Mouse (Mus musculus): ENCODE results near the gene H2-T22. TPM values are rescaled to one million over a fixed set of nuclear protein-coding genes. Genes with fewer than 3 reads are reported as not detected.

Gene H2-T22
- polyA plus RNA-seq, 1 experiment = 45.8 TPM

- TF ChIP-seq CTCF (IDR thresholded peaks at IDR 0.05; ENCODE audit: control insufficient read depth, insufficient read depth, low read length) (no peak), POLR2A (IDR thresholded peaks at IDR 0.05; ENCODE audit: borderline replicate concordance, control insufficient read depth, low read depth, low read length) (peak; percentile 86)
- 2% methylated on average over 31 of the region's 31 CpGs for WGBS
- H3K27ac ChIP-seq (ENCODE audit: control insufficient read depth, insufficient read depth, low read depth, low read length, poor library complexity) = peak overlapping the region; percentile 45
- H3K4me3 ChIP-seq (replicated peaks; ENCODE audit: control insufficient read depth, low read depth, low read length) = peak overlapping the region; percentile 82
- peaks cover 3% of the 10 kb centered on the region; the same call in 1 of the 2 replicates for H3K4me1 ChIP-seq (ENCODE audit: control insufficient read depth, insufficient read depth, low read length)
These were observed 48.2 kb downstream of the H2-T22 start for GRCm38 (mm10) chr17:35994175-35994878.

- H3K27ac ChIP-seq (ENCODE audit: control insufficient read depth, insufficient read depth, low read depth, low read length, poor library complexity) = no peak overlapping the region
- under 1% methylated on average over 17 of the region's 17 CpGs for WGBS
These were observed 48.9 kb downstream of the H2-T22 start for GRCm38 (mm10) chr17:35993675-35994074.

DNA sequence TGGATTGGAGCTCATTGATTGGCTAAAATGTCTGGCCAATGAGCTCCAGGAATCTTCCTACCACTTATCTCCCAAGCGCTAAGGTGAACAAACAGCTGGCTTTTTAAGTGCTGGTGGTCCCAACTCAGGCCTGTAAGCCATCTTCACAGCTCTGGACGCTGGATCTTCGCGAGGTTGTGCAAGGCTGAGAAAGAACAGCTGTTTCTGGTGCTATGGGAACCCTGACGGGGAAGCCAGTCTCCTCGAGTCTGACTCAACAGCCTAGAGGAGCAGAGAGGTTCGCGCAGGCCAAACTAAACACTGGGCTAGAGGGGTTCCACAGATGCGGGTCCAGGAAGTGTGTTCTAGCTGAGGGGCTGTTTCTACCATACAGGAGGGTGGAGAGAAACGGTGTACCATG, 50.8 kb downstream of the H2-T22 start:
- H3K4me3 ChIP-seq (replicated peaks; ENCODE audit: control insufficient read depth, low read depth, low read length) = no peak overlapping the region
- no peak overlapping the region for H3K27ac ChIP-seq (ENCODE audit: control insufficient read depth, insufficient read depth, low read depth, low read length, poor library complexity)
- no peak for TF ChIP-seq POLR2A (IDR thresholded peaks at IDR 0.05; ENCODE audit: borderline replicate concordance, control insufficient read depth, low read depth, low read length)
- TF ChIP-seq CTCF (IDR thresholded peaks at IDR 0.05; ENCODE audit: control insufficient read depth, insufficient read depth, low read length) = no peak
- no peaks in the 10 kb centered on the region for H3K4me1 ChIP-seq (ENCODE audit: control insufficient read depth, insufficient read depth, low read length)
- WGBS = 40% methylated on average over 10 of the region's 10 CpGs

More at GRCm38 (mm10) chr17:35993675-35994074, 48.9 kb downstream of the H2-T22 start:
- TF ChIP-seq CTCF (IDR thresholded peaks at IDR 0.05; ENCODE audit: control insufficient read depth, insufficient read depth, low read length) (peak; percentile 99), POLR2A (IDR thresholded peaks at IDR 0.05; ENCODE audit: borderline replicate concordance, control insufficient read depth, low read depth, low read length) (no peak)
- H3K4me3 ChIP-seq (replicated peaks; ENCODE audit: control insufficient read depth, low read depth, low read length) = peak overlapping the region; percentile 54
- H3K4me1 ChIP-seq (ENCODE audit: control insufficient read depth, insufficient read depth, low read length) = peaks cover 3% of the 10 kb centered on the region; the same call in 1 of the 2 replicates

Other genes with a start within 250 kb of the H2-T22 start
- 8.7 and 17.1 TPM in 2 replicates for gene Ier3, start 221.1 kb downstream of the H2-T22 start, polyA plus RNA-seq (2011; ENCODE audit: insufficient read depth, insufficient read length, low replicate concordance, missing spikeins)
- 41.7 and 90.0 TPM in 2 replicates for gene Flot1, start 219.5 kb downstream of the H2-T22 start, polyA plus RNA-seq (2011; ENCODE audit: insufficient read depth, insufficient read length, low replicate concordance, missing spikeins)
- gene Tubb5, start 204.4 kb downstream of the H2-T22 start, polyA plus RNA-seq (2011; ENCODE audit: insufficient read depth, insufficient read length, low replicate concordance, missing spikeins) = 380 and 447 TPM in 2 replicates
- gene Mdc1, start 201.2 kb downstream of the H2-T22 start, polyA plus RNA-seq (2011; ENCODE audit: insufficient read depth, insufficient read length, low replicate concordance, missing spikeins) = 17.2 and 24.2 TPM in 2 replicates
- gene Nrm, start 181.4 kb downstream of the H2-T22 start, polyA plus RNA-seq (2011; ENCODE audit: insufficient read depth, insufficient read length, low replicate concordance, missing spikeins) = 16.0 and 22.4 TPM in 2 replicates
- gene Ppp1r18, start 177.2 kb downstream of the H2-T22 start, polyA plus RNA-seq (2011; ENCODE audit: insufficient read depth, insufficient read length, low replicate concordance, missing spikeins) = 35.8 and 78.4 TPM in 2 replicates
- gene Dhx16, start 162.9 kb downstream of the H2-T22 start, polyA plus RNA-seq (2011; ENCODE audit: insufficient read depth, insufficient read length, low replicate concordance, missing spikeins) = 119 and 234 TPM in 2 replicates
- 28.5 and 52.0 TPM in 2 replicates for gene 2310061I04Rik, start 145.3 kb downstream of the H2-T22 start, polyA plus RNA-seq (2011; ENCODE audit: insufficient read depth, insufficient read length, low replicate concordance, missing spikeins)
- gene Atat1, start 132.7 kb downstream of the H2-T22 start, polyA plus RNA-seq (2011; ENCODE audit: insufficient read depth, insufficient read length, low replicate concordance, missing spikeins) = 11.7 and 19.9 TPM in 2 replicates
- gene Mrps18b, start 126.4 kb downstream of the H2-T22 start, polyA plus RNA-seq (2011; ENCODE audit: insufficient read depth, insufficient read length, low replicate concordance, missing spikeins) = 43.2 and 65.2 TPM in 2 replicates
- 24.4 and 48.0 TPM in 2 replicates for gene Ppp1r10, start 126.3 kb downstream of the H2-T22 start, polyA plus RNA-seq (2011; ENCODE audit: insufficient read depth, insufficient read length, low replicate concordance, missing spikeins)
- 77.2 and 120 TPM in 2 replicates for gene Abcf1, start 73.0 kb downstream of the H2-T22 start, polyA plus RNA-seq (2011; ENCODE audit: insufficient read depth, insufficient read length, low replicate concordance, missing spikeins)
- 28.0 and 29.9 TPM in 2 replicates for gene Gnl1, start 62.9 kb downstream of the H2-T22 start, polyA plus RNA-seq (2011; ENCODE audit: insufficient read depth, insufficient read length, low replicate concordance, missing spikeins)
- gene Prr3, start 62.5 kb downstream of the H2-T22 start, polyA plus RNA-seq (2011; ENCODE audit: insufficient read depth, insufficient read length, low replicate concordance, missing spikeins) = 23.0 and 34.5 TPM in 2 replicates
- 48.0 and 67.4 TPM in 2 replicates for gene H2-T24, start 22.2 kb downstream of the H2-T22 start, polyA plus RNA-seq (2011; ENCODE audit: insufficient read depth, insufficient read length, low replicate concordance, missing spikeins)
- 60.1 and 94.6 TPM in 2 replicates for gene H2-T23, start 9.9 kb downstream of the H2-T22 start, polyA plus RNA-seq (2011; ENCODE audit: insufficient read depth, insufficient read length, low replicate concordance, missing spikeins)
- not detected in 2 replicates for gene Gm6034, start 214 bp upstream of the H2-T22 start, polyA plus RNA-seq (2011; ENCODE audit: insufficient read depth, insufficient read length, low replicate concordance, missing spikeins)
- not detected in 2 replicates for gene Gm11127, start 15.6 kb upstream of the H2-T22 start, polyA plus RNA-seq (2011; ENCODE audit: insufficient read depth, insufficient read length, low replicate concordance, missing spikeins)
- 1.2 TPM in 1 of 2 replicates, not detected in the other for gene Gm19684, start 78.9 kb upstream of the H2-T22 start, polyA plus RNA-seq (2011; ENCODE audit: insufficient read depth, insufficient read length, low replicate concordance, missing spikeins)
- gene Gm7030, start 86.7 kb upstream of the H2-T22 start, polyA plus RNA-seq (2011; ENCODE audit: insufficient read depth, insufficient read length, low replicate concordance, missing spikeins) = not detected in 2 replicates
- 3.0 TPM in 1 of 2 replicates, not detected in the other for gene Gm8909, start 125.8 kb upstream of the H2-T22 start, polyA plus RNA-seq (2011; ENCODE audit: insufficient read depth, insufficient read length, low replicate concordance, missing spikeins)
- 0.80 TPM in 1 of 2 replicates, not detected in the other for gene H2-T3, start 147.5 kb upstream of the H2-T22 start, polyA plus RNA-seq (2011; ENCODE audit: insufficient read depth, insufficient read length, low replicate concordance, missing spikeins)
- gene Rpp21, start 215.3 kb upstream of the H2-T22 start, polyA plus RNA-seq (2011; ENCODE audit: insufficient read depth, insufficient read length, low replicate concordance, missing spikeins) = 53.7 and 117 TPM in 2 replicates
- gene Trim39, start 229.5 kb upstream of the H2-T22 start, polyA plus RNA-seq (2011; ENCODE audit: insufficient read depth, insufficient read length, low replicate concordance, missing spikeins) = 23.5 and 42.2 TPM in 2 replicates
- not detected in 2 replicates for gene H2-M10.2, start 243.7 kb upstream of the H2-T22 start, polyA plus RNA-seq (2011; ENCODE audit: insufficient read depth, insufficient read length, low replicate concordance, missing spikeins)